ENCODE assay signal across 10 mouse cellular contexts in the genomic region with DNA sequence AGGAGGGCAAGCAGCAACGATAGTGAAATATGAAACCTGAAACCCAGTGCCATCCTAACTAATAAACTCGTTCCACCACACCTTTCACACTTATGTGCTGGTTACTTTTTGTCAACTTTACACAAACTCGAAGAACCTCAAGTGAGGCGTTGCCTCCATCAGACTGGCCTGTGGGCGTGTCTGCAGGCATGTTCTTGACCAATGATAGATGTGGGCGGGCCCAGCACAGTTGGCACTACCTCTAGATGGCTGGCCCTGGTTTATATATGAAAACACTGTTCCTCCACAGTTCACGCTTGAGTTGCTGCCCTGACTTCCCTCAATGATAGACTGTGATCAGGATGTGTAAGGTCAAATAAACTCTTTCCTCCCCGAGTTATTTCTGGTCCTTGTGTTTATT. TPM values are rescaled to one million over a fixed set of nuclear protein-coding genes. Genes with fewer than 3 reads are reported as not detected.
DNase-seq lines count a peak whose midpoint lies in the region; ATAC-seq and TF ChIP-seq lines count a peak whose summit lies in the region.
"Had no signal": no experiment of that assay in that cellular context is flagged by ENCODE, and none has a peak within 500 bp of the region (broad histone marks: within the 10 kb centered on the region; RNA-seq: fewer than 3 reads in every experiment).

No protein-coding gene starts in this region.

- TF ChIP-seq POLR2A in heart, adult 2 months (IDR thresholded peaks at IDR 0.05; ENCODE audit: insufficient read depth, low read depth, low read length): no peak

- no peaks in the 10 kb centered on the region for H3K27me3 ChIP-seq in embryonic facial prominence, embryonic 11.5 days (ENCODE audit: control insufficient read depth, insufficient read depth, low read length)
- H3K27me3 ChIP-seq in embryonic facial prominence, embryonic 10.5 days (replicated peaks; ENCODE audit: low read depth, poor library complexity, severe bottlenecking): 0 out of 2 replicates have a peak, but pooled peaks cover 8% of the 10 kb centered on the region
- H3K27me3 ChIP-seq in forebrain, embryonic 13.5 days: no peaks in the 10 kb centered on the region
- no peaks in the 10 kb centered on the region for H3K27me3 ChIP-seq in midbrain, embryonic 14.5 days (ENCODE audit: control insufficient read depth, insufficient read depth, low read length)
- no peaks in the 10 kb centered on the region for H3K27me3 ChIP-seq in heart, adult 2 months (ENCODE audit: control insufficient read depth, insufficient read depth, low read length)
- H3K27me3 ChIP-seq: heart, embryonic 13.5 days had no signal

- no peaks in the 10 kb centered on the region for H3K9me3 ChIP-seq in embryonic facial prominence, embryonic 11.5 days (replicated peaks; ENCODE audit: control insufficient read depth, low read length)
- H3K9me3 ChIP-seq in embryonic facial prominence, embryonic 10.5 days: no peaks in the 10 kb centered on the region
- no peaks in the 10 kb centered on the region for H3K9me3 ChIP-seq in forebrain, embryonic 13.5 days (replicated peaks)
- H3K9me3 ChIP-seq in midbrain, embryonic 14.5 days (ENCODE audit: control insufficient read depth, low read length): no peaks in the 10 kb centered on the region
- H3K9me3 ChIP-seq: heart, embryonic 13.5 days had no signal

- ATAC-seq in embryonic facial prominence, embryonic 11.5 days (replicated peaks; ENCODE audit: insufficient number of reproducible peaks, low FRiP score, low TSS enrichment, low read depth): no peak
- no peak for ATAC-seq in forebrain, embryonic 13.5 days
- ATAC-seq in midbrain, embryonic 14.5 days (ENCODE audit: low FRiP score, low TSS enrichment): no peak
- ATAC-seq in megakaryocyte-erythroid progenitor cell, adult 5-6 weeks (replicated peaks; ENCODE audit: low FRiP score, low TSS enrichment, poor library complexity, severe bottlenecking): no peak
- no peak for ATAC-seq in megakaryocyte, adult 5-6 weeks (ENCODE audit: poor library complexity, severe bottlenecking)

- H3K79me2 ChIP-seq in heart, adult 2 months (replicated peaks; ENCODE audit: control insufficient read depth, insufficient read depth, low read length): no peaks in the 10 kb centered on the region

- H3K4me2 ChIP-seq in embryonic facial prominence, embryonic 11.5 days (ENCODE audit: low read depth, low read length): no peak overlapping the region
- peak overlapping the region; percentile 69 for H3K4me2 ChIP-seq in forebrain, embryonic 13.5 days
- peak overlapping the region; percentile 70 for H3K4me2 ChIP-seq in midbrain, embryonic 14.5 days (ENCODE audit: low read length)
- H3K4me2 ChIP-seq: heart, embryonic 13.5 days had no signal

- H3K27ac ChIP-seq in embryonic facial prominence, embryonic 11.5 days (replicated peaks; ENCODE audit: low read depth, low read length): no peak overlapping the region
- H3K27ac ChIP-seq in embryonic facial prominence, embryonic 10.5 days (replicated peaks): no peak overlapping the region
- no peak overlapping the region for H3K27ac ChIP-seq in forebrain, embryonic 13.5 days
- no peak overlapping the region for H3K27ac ChIP-seq in midbrain, embryonic 14.5 days (replicated peaks; ENCODE audit: low read depth, low read length)
- H3K27ac ChIP-seq in heart, adult 2 months: no peak overlapping the region
- H3K27ac ChIP-seq: heart, embryonic 13.5 days had no signal

- no peaks in the 10 kb centered on the region for H3K4me1 ChIP-seq in embryonic facial prominence, embryonic 11.5 days (ENCODE audit: control insufficient read depth, insufficient read depth, low read length)
- peaks cover 14% of the 10 kb centered on the region for H3K4me1 ChIP-seq in embryonic facial prominence, embryonic 10.5 days
- H3K4me1 ChIP-seq in forebrain, embryonic 13.5 days: peaks cover 34% of the 10 kb centered on the region
- H3K4me1 ChIP-seq in midbrain, embryonic 14.5 days (ENCODE audit: control insufficient read depth, insufficient read depth, low read length): peaks cover 31% of the 10 kb centered on the region
- H3K4me1 ChIP-seq in heart, adult 2 months (ENCODE audit: control insufficient read depth, insufficient read depth, low read length): peaks cover 1% of the 10 kb centered on the region

- DNase-seq in embryonic facial prominence, embryonic 11.5 days (ENCODE audit: low spot score): peak; percentile 18
- no peak for DNase-seq in embryonic facial prominence, embryonic 10.5 days (ENCODE audit: low spot score)
- DNase-seq in kidney, postnatal 4 days: peak; percentile 31 to 44
- peak; percentile 45 for DNase-seq in midbrain, embryonic 14.5 days
- no peak for DNase-seq in heart, adult 2 months
- DNase-seq: thymus, postnatal 36 days had no signal

- H3K36me3 ChIP-seq in embryonic facial prominence, embryonic 11.5 days (replicated peaks; ENCODE audit: control insufficient read depth, insufficient read depth, low read depth, low read length): no peaks in the 10 kb centered on the region
- H3K36me3 ChIP-seq in embryonic facial prominence, embryonic 10.5 days (replicated peaks): no peaks in the 10 kb centered on the region
- peaks cover 7% of the 10 kb centered on the region; the same call in 1 of the 2 replicates for H3K36me3 ChIP-seq in forebrain, embryonic 13.5 days (ENCODE audit: poor library complexity, severe bottlenecking)
- H3K36me3 ChIP-seq in midbrain, embryonic 14.5 days (ENCODE audit: control insufficient read depth, insufficient read depth, low read length): no peaks in the 10 kb centered on the region
- H3K36me3 ChIP-seq in heart, adult 2 months (ENCODE audit: control insufficient read depth, insufficient read depth, low read length): no peaks in the 10 kb centered on the region
- H3K36me3 ChIP-seq: heart, embryonic 13.5 days had no signal

- no peak overlapping the region for H3K9ac ChIP-seq in embryonic facial prominence, embryonic 11.5 days (replicated peaks; ENCODE audit: low read length)
- no peak overlapping the region for H3K9ac ChIP-seq in forebrain, embryonic 13.5 days
- H3K9ac ChIP-seq in midbrain, embryonic 14.5 days (replicated peaks; ENCODE audit: low read length): no peak overlapping the region
- H3K9ac ChIP-seq in heart, adult 2 months (ENCODE audit: low read depth, low read length): no peak overlapping the region
- H3K9ac ChIP-seq: heart, embryonic 13.5 days had no signal

- no peak overlapping the region for H3K4me3 ChIP-seq in embryonic facial prominence, embryonic 11.5 days (ENCODE audit: low read depth, low read length)
- no peak overlapping the region for H3K4me3 ChIP-seq in embryonic facial prominence, embryonic 10.5 days
- H3K4me3 ChIP-seq in forebrain, embryonic 13.5 days: peak overlapping the region; percentile 91
- H3K4me3 ChIP-seq in midbrain, embryonic 14.5 days (replicated peaks; ENCODE audit: low read depth, low read length): no peak overlapping the region; the same call in none of the 2 replicates
- H3K4me3 ChIP-seq in heart, adult 2 months: no peak overlapping the region
- H3K4me3 ChIP-seq: heart, embryonic 13.5 days had no signal

- WGBS in embryonic facial prominence, embryonic 11.5 days: 75% methylated on average over 8 of the region's 8 CpGs
- WGBS in embryonic facial prominence, embryonic 10.5 days: 79% methylated on average over 8 of the region's 8 CpGs
- 59% methylated on average over 8 of the region's 8 CpGs for WGBS in forebrain, embryonic 13.5 days
- 67% methylated on average over 8 of the region's 8 CpGs for WGBS in midbrain, embryonic 14.5 days
- WGBS in heart, adult 2 months: 60% methylated on average over 8 of the region's 8 CpGs

- TF ChIP-seq CTCF in heart, adult 2 months (IDR thresholded peaks at IDR 0.05): no peak

- TF ChIP-seq EP300 in heart, adult 2 months (IDR thresholded peaks at IDR 0.05; ENCODE audit: insufficient read depth, low read depth, low read length): no peak

- intact Hi-C loops in heart, adult 2 months (cut with DNase I): loop anchor here (10.0 kb wide), 1 partner anchor 898 kb away; no protein-coding TSS in a partner anchor

RNA-seq across cellular contexts. Expression of a gene that starts 3.2 kb away (rescaled TPM):
- 13.3 and 16.3 TPM in 2 replicates for polyA plus RNA-seq in embryonic facial prominence, embryonic 11.5 days (2014; fragmentation: Nextera tagmentation; extraction: Ambion mirVana)
- 9.2 and 11.5 TPM in 2 replicates for polyA plus RNA-seq in embryonic facial prominence, embryonic 10.5 days (2016; fragmentation: Nextera tagmentation; extraction: Ambion mirVana)
- 54.9 and 56.4 TPM in 2 replicates for polyA plus RNA-seq in forebrain, embryonic 13.5 days (2015; fragmentation: Nextera tagmentation; extraction: Ambion mirVana)
- 63.4 and 72.2 TPM in 2 replicates for polyA plus RNA-seq in midbrain, embryonic 14.5 days (2014; fragmentation: Nextera tagmentation; extraction: Ambion mirVana)
- 1.2 and 2.1 TPM in 2 replicates for total RNA-seq in megakaryocyte-erythroid progenitor cell, adult 5-6 weeks (2014; fragmentation: Nextera tagmentation)
- 0.14 and 1.3 TPM in 2 replicates for total RNA-seq in megakaryocyte-erythroid progenitor cell, adult 5-6 weeks (2017)
- total RNA-seq in heart, adult 2 months (2021): 10 to 100 TPM; 18.1 to 18.9 TPM
- polyA plus RNA-seq in heart, adult 2 months (2012; rRNA removed): 3.7 and 13.3 TPM in 2 replicates
- not detected in 2 replicates for total RNA-seq in megakaryocyte, adult 5-6 weeks (2015)
- not detected in 2 replicates for total RNA-seq in megakaryocyte, adult 5-6 weeks (2017)

Comparison
In these comparisons a context has a peak if more than half of its experiments do, and no peak if none do; other contexts are left out.
1. DNase-seq: peak in embryonic facial prominence, embryonic 11.5 days (single experiment), kidney, postnatal 4 days (2 of 2) and midbrain, embryonic 14.5 days (single experiment); none in embryonic facial prominence, embryonic 10.5 days (single experiment) and heart, adult 2 months (0 of 2).